Mouse (Mus musculus) common myeloid progenitor, adult 5-6 weeks (primary cell): ENCODE data around the gene Plpp1. TPM values are rescaled to one million over a fixed set of nuclear protein-coding genes. Genes with fewer than 3 reads are reported as not detected.

Experiments
- total RNA-seq: library from RNA; stranded (forward); fragments of 200-1000, 187-1606 nt; gene quantifications from 2 replicates; pipeline ENCODE4 v1.2.3, GENCODE M21; 2017

The Plpp1 gene
- total RNA-seq, 1 experiment from 2014 or later, result 3.6 TPM

Other genes with a start within 250 kb of the Plpp1 start
- 7.0 and 9.2 TPM in 2 replicates for gene Il31ra, start 206.4 kb upstream of the Plpp1 start, total RNA-seq
- 1.3 and 3.7 TPM in 2 replicates for gene Ddx4, start 148.3 kb upstream of the Plpp1 start, total RNA-seq
- gene Slc38a9, start 140.0 kb upstream of the Plpp1 start, total RNA-seq, result 29.5 and 43.1 TPM in 2 replicates
- gene Mtrex, start 126.6 kb downstream of the Plpp1 start, total RNA-seq, result 83.1 and 101 TPM in 2 replicates
- 24.6 and 29.3 TPM in 2 replicates for gene Dhx29, start 126.7 kb downstream of the Plpp1 start, total RNA-seq
- gene Ccno, start 187.0 kb downstream of the Plpp1 start, total RNA-seq, result not detected in 2 replicates
- gene Mcidas, start 193.1 kb downstream of the Plpp1 start, total RNA-seq, result not detected in 2 replicates
- not detected in 2 replicates for gene Cdc20b, start 234.3 kb downstream of the Plpp1 start, total RNA-seq
- gene Gpx8, start 245.6 kb downstream of the Plpp1 start, total RNA-seq, result 2.1 TPM in 1 of 2 replicates, not detected in the other